Mouse (Mus musculus) midbrain, embryonic 12.5 days (tissue): ENCODE measurements around the gene Cgnl1. TPM values are rescaled to one million over a fixed set of nuclear protein-coding genes. Genes with fewer than 3 reads are reported as not detected.

ENCODE experiments used
- ATAC-seq: fragments of 200-750 bp; cut with Nextera tagmentation; 2 replicates; pipeline ENCODE4 v1.8.0; 2017; ENCODE audit warnings: low read depth, moderate TSS enrichment, moderate library complexity; ENCODE audit not compliant: low FRiP score
- H3K27ac ChIP-seq: fragments of 300-500 bp; sonication (generic); replicated peaks from 2 replicates; pipeline ENCODE4 v1.5.1; 2016; ENCODE audit warnings: mild to moderate bottlenecking
- H3K27me3 ChIP-seq: fragments of 300-500 bp; sonication (generic); 2 replicates; pipeline ENCODE4 v1.6.1; 2016; ENCODE audit warnings: mild to moderate bottlenecking
- H3K36me3 ChIP-seq: fragments of 300-500 bp; sonication (generic); 2 replicates; pipeline ENCODE4 v1.6.1; 2016
- H3K4me1 ChIP-seq: fragments of 300-500 bp; sonication (generic); 2 replicates; pipeline ENCODE4 v1.6.1; 2016
- H3K4me2 ChIP-seq: fragments of 300-500 bp; sonication (generic); replicated peaks from 2 replicates; pipeline ENCODE4 v1.6.1; 2016; ENCODE audit warnings: mild to moderate bottlenecking, moderate library complexity
- H3K4me3 ChIP-seq: fragments of 300-500 bp; sonication (generic); 2 replicates; pipeline ENCODE4 v1.5.1; 2016; ENCODE audit warnings: mild to moderate bottlenecking
- H3K9ac ChIP-seq: fragments of 300-500 bp; sonication (generic); replicated peaks from 2 replicates; pipeline ENCODE4 v1.6.1; 2016; ENCODE audit warnings: mild to moderate bottlenecking, moderate library complexity
- H3K9me3 ChIP-seq: fragments of 300-500 bp; sonication (generic); 2 replicates; pipeline ENCODE4 v1.6.1; 2016; ENCODE audit warnings: mild to moderate bottlenecking
- WGBS: fragments of 180-500 bp; shearing (Covaris S2); methylation state at CpG from one replicate; pipeline ENCODE4 v1.1.7; 2016; 5-methylcytosine and 5-hydroxymethylcytosine counted together
- polyA plus RNA-seq: library from polyadenylated mRNA; unstranded; fragments of >200 nt; fragmentation: Nextera tagmentation; extraction: Ambion mirVana; gene quantifications from 2 replicates; pipeline ENCODE4 v1.2.1, GENCODE M21; 2016

The Cgnl1 gene
- polyA plus RNA-seq, 1 experiment from 2014 or later, result 7.0 TPM

GRCm38 (mm10) chr9:71750015-71750672, 21.3 kb downstream of the Cgnl1 start:
- WGBS, result 3% methylated on average over 4 of the region's 4 CpGs
- peak overlapping the region; percentile 6; the same call in 1 of the 2 replicates for H3K4me2 ChIP-seq
- no peak overlapping the region for H3K9ac ChIP-seq
- H3K9me3 ChIP-seq, result no peaks in the 10 kb centered on the region
- no peaks in the 10 kb centered on the region for H3K36me3 ChIP-seq
- no peak for ATAC-seq
- H3K4me1 ChIP-seq, result peaks cover 12% of the 10 kb centered on the region
- H3K4me3 ChIP-seq, result no peak overlapping the region
- peaks cover 19% of the 10 kb centered on the region; the same call in 1 of the 2 replicates for H3K27me3 ChIP-seq
- H3K27ac ChIP-seq, result no peak overlapping the region

GRCm38 (mm10) chr9:71746405-71746804, 25.0 kb downstream of the Cgnl1 start:
- H3K4me1 ChIP-seq, result peaks cover 12% of the 10 kb centered on the region
- no peaks in the 10 kb centered on the region for H3K36me3 ChIP-seq
- no peak overlapping the region for H3K4me2 ChIP-seq
- whole genome bisulfite sequencing, result 48% methylated on average over 4 of the region's 4 CpGs
- H3K9ac ChIP-seq, result no peak overlapping the region
- no peaks in the 10 kb centered on the region for H3K9me3 ChIP-seq
- H3K4me3 ChIP-seq, result no peak overlapping the region
- H3K27ac ChIP-seq, result no peak overlapping the region
- no peak for ATAC-seq
- H3K27me3 ChIP-seq, result 0 out of 2 replicates have a peak, but pooled peaks cover 2% of the 10 kb centered on the region

DNA sequence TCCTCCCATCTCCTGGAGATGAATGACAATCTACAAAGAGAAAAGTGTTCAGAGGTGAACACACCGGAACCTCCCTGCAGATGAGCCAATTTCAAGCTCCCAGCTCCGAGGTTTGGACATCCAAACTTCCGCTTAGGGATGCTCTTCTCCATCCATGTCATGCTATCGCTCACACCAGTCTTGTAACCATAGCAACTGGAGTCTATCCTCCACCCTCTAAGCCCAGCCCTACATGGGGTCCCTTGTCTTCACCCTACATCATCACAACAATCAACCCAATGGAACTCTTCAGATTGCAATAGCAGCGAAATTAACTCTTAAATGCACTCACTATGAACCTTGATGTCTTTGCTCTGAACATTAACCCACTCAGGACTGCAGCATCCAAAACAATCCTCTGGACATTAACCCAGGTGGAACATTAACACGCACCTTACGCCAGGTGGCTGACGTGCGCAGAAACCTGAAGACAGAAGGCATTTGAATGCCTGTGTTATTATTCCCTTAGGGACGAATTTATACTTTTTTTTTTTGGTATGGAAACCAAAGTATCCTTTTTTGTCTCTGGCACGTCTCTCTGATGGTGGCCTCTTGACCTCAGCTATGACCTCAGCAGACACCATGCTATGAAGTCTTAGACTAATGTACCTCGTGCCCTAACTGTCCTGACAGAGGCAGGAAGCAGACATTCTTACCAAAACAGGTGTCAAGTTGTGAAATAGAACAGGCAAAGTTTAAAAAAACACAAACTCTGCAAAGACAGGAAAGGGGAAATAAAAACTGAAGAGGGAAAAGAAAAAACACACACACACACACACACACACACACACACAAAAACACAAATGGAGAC, 33.1 kb downstream of the Cgnl1 start:
- WGBS, result 78% methylated on average over 12 of the region's 12 CpGs
- Histone ChIP-seq H3K4me3 (no peak overlapping the region), H3K4me1 (no peaks in the 10 kb centered on the region), H3K27me3 (no peaks in the 10 kb centered on the region), H3K9me3 (no peaks in the 10 kb centered on the region), H3K36me3 (no peaks in the 10 kb centered on the region), H3K27ac (no peak overlapping the region), H3K9ac (no peak overlapping the region), H3K4me2 (no peak overlapping the region)
- ATAC-seq, result no peak

DNA sequence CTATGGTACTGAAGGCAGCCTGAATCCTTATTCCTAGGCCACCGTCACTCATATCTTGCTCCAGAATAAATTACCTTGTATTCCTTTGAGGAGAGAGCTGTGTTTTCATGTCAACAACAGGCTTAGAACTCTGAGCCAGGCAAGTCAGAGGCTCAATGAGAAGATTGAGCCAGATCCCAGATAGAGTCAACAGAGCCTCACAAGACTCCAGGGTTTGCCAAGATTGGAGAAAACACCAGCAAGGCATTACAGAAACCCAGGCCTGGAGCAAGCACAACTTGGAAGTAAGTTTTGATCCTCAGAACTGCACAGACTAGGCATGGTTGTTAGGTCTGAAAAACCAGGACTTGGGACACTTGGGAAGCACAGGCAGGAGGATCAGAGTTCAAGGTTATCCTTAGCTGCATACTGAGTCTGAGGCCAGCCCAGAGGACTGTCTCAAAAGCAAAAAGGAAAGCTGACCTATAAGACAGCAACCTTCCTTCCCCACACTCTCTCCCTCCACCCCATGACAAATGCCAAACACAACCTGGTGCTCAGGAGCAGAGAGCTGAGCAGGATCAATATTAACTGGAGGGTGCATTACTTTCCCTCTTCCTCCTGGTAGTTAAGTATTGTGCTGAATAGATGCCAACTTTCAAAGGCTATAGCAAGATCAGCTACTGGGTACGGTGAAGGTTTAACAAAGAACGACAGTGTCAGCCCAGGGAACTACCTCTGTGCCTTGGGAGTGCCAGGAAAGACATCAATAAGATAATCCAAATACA, 34.0 kb downstream of the Cgnl1 start:
- Histone ChIP-seq H3K9ac (no peak overlapping the region), H3K4me2 (no peak overlapping the region), H3K4me3 (no peak overlapping the region), H3K9me3 (no peaks in the 10 kb centered on the region), H3K27ac (no peak overlapping the region), H3K36me3 (no peaks in the 10 kb centered on the region), H3K27me3 (no peaks in the 10 kb centered on the region), H3K4me1 (no peaks in the 10 kb centered on the region)
- WGBS, result 81% methylated on average over 3 of the region's 3 CpGs
- ATAC-seq, result no peak

GRCm38 (mm10) chr9:71735886-71736285, 35.5 kb downstream of the Cgnl1 start:
- Histone ChIP-seq H3K9ac (no peak overlapping the region), H3K9me3 (no peaks in the 10 kb centered on the region), H3K27ac (no peak overlapping the region), H3K4me3 (no peak overlapping the region), H3K4me2 (no peak overlapping the region), H3K36me3 (no peaks in the 10 kb centered on the region), H3K4me1 (no peaks in the 10 kb centered on the region), H3K27me3 (no peaks in the 10 kb centered on the region)
- no peak for ATAC-seq
- WGBS, result 91% methylated on average over 7 of the region's 7 CpGs

- Histone ChIP-seq H3K4me1 (no peaks in the 10 kb centered on the region), H3K9ac (no peak overlapping the region), H3K4me3 (no peak overlapping the region), H3K27ac (no peak overlapping the region), H3K9me3 (no peaks in the 10 kb centered on the region), H3K4me2 (no peak overlapping the region), H3K36me3 (no peaks in the 10 kb centered on the region), H3K27me3 (peaks cover 4% of the 10 kb centered on the region; the same call in 1 of the 2 replicates)
- WGBS, result 79% methylated on average over 2 of the region's 2 CpGs
- ATAC-seq, result no peak
Observed at GRCm38 (mm10) chr9:71733559-71733958, 37.8 kb downstream of the Cgnl1 start.

DNA sequence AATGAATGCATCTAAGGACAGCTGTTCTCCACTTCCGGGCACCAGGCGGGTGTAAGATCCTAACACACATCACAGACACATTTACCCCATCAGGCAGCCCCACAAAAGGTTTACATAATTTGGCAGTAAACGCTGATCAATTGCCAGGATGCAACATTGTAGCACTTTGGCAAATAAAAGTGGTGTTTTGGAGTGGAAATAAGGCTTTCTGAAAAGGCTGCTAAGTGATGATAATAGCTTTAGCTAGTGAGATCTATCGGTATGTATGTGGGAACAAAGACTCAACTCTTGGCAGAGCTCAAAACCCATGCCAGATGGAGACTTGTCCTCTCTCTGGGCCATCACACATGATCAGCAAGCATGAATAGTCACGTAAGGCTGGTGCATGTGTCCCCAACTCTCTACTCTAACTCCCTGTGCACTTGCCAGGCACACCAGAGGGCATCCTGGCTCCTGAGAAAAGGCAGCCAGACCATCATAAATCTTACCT, 42.5 kb downstream of the Cgnl1 start:
- Histone ChIP-seq H3K4me3 (no peak overlapping the region), H3K36me3 (no peaks in the 10 kb centered on the region), H3K9me3 (no peaks in the 10 kb centered on the region), H3K4me1 (no peaks in the 10 kb centered on the region), H3K27ac (no peak overlapping the region), H3K4me2 (no peak overlapping the region), H3K9ac (no peak overlapping the region), H3K27me3 (peaks cover 4% of the 10 kb centered on the region; the same call in 1 of the 2 replicates)
- WGBS, result 76% methylated on average over 5 of the region's 5 CpGs
- ATAC-seq, result no peak

- Histone ChIP-seq H3K27me3 (peaks cover 4% of the 10 kb centered on the region; the same call in 1 of the 2 replicates), H3K4me2 (no peak overlapping the region)
- WGBS, result 83% methylated on average over 4 of the region's 4 CpGs
Observed at GRCm38 (mm10) chr9:71727233-71727632, 44.2 kb downstream of the Cgnl1 start.

DNA sequence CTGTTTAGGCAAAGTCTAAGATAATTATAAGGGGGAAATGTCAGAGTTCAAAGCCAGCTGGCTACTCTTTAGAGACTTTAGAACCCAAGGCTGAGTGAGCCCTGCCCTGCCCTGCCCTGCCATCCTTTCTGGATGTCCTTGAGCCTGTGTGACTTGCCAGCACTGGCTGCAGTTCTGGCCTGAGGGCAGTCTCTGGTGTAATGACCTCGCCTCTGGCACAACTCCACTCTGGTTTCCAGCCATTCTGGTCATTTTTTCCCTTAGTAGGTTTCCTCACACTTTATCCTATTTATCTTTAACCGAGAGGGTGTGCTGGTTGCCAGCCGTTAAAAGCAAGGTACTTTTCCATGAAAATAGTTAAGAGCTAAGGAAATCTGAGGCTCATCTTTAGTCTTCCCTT, 45.3 kb downstream of the Cgnl1 start:
- no peak overlapping the region for H3K4me2 ChIP-seq
- no peak for ATAC-seq

More at GRCm38 (mm10) chr9:71727233-71727632, 44.2 kb downstream of the Cgnl1 start:
- Histone ChIP-seq H3K9me3 (no peaks in the 10 kb centered on the region), H3K27ac (no peak overlapping the region), H3K9ac (no peak overlapping the region), H3K4me3 (no peak overlapping the region), H3K36me3 (no peaks in the 10 kb centered on the region), H3K4me1 (no peaks in the 10 kb centered on the region)
- ATAC-seq, result no peak

DNA sequence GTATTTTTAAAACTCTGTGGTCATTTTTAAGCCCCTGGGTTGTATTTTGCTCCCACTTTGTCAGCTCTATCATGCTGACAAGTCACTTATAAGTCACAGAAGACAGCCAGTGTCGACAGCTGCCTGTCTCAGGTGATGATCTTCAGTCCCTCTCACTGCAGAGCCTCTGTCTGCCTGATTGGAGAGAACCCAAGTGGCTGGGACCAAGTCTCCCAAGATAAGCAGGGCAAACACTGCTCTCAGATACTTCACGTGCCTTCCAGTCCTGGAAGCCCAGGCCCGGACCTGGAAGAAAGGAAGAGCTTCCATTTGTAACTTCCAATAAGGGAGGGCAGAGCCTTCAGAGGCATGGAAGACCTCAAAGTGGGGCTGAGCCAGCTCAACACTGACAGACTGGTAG, 49.0 kb downstream of the Cgnl1 start:
- peaks cover 7% of the 10 kb centered on the region; the same call in 1 of the 2 replicates for H3K4me1 ChIP-seq
- H3K9me3 ChIP-seq, result no peaks in the 10 kb centered on the region
- ATAC-seq, result no peak
- no peaks in the 10 kb centered on the region for H3K27me3 ChIP-seq
- H3K27ac ChIP-seq, result no peak overlapping the region
- no peak overlapping the region for H3K4me3 ChIP-seq
- no peak overlapping the region for H3K9ac ChIP-seq
- WGBS, result 77% methylated on average over 3 of the region's 3 CpGs
- no peak overlapping the region for H3K4me2 ChIP-seq
- no peaks in the 10 kb centered on the region for H3K36me3 ChIP-seq

More for the DNA sequence above, 45.3 kb downstream of the Cgnl1 start:
- Histone ChIP-seq H3K4me3 (no peak overlapping the region), H3K9me3 (no peaks in the 10 kb centered on the region), H3K4me1 (no peaks in the 10 kb centered on the region), H3K27me3 (peaks cover 4% of the 10 kb centered on the region; the same call in 1 of the 2 replicates), H3K9ac (no peak overlapping the region), H3K36me3 (no peaks in the 10 kb centered on the region), H3K27ac (no peak overlapping the region)
- WGBS, result 93% methylated on average over 3 of the region's 3 CpGs

DNA sequence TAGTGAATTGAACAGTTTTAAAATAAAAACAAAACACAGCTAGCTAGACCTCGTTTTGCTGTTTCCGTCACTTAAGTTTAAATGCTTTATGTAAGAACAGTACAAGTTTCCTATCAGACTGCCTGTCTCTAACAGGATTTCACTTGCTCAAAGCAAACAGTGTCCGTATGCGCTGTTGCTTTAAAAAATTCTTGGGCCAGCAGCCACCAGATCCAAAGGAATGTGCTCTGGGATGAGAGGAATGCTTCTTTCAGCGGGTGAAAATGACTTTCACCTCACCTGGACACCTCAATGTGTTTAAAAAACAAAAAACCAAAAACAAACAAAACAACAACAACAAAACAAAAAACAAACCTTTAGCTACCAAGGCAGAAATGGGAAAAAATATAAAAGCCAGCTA, 54.4 kb downstream of the Cgnl1 start:
- peaks cover 7% of the 10 kb centered on the region; the same call in 1 of the 2 replicates for H3K4me1 ChIP-seq
- H3K9me3 ChIP-seq, result no peaks in the 10 kb centered on the region
- H3K4me3 ChIP-seq, result no peak overlapping the region
- 76% methylated on average over 5 of the region's 5 CpGs for WGBS
- no peaks in the 10 kb centered on the region for H3K36me3 ChIP-seq
- no peaks in the 10 kb centered on the region for H3K27me3 ChIP-seq
- no peak overlapping the region for H3K9ac ChIP-seq
- no peak overlapping the region for H3K4me2 ChIP-seq
- H3K27ac ChIP-seq, result no peak overlapping the region
- ATAC-seq, result no peak
